Mouse (Mus musculus) heart, embryonic 10.5 days (tissue): Measurements from ENCODE around the gene Col23a1. TPM values are rescaled to one million over a fixed set of nuclear protein-coding genes. Genes with fewer than 3 reads are reported as not detected.
"Not testable (repeated sequence)": the region's sequence is repeated elsewhere in the genome, so short reads cannot be mapped to it uniquely, and the experiment has no call there.

Source experiments
- DNase-seq: peaks from one replicate; pipeline ENCODE4 v3.0.0-alpha.2; 2017; ENCODE audit warnings: low spot score
- H3K27ac ChIP-seq: fragments of 300-500 bp; sonication (generic); 2 replicates; pipeline ENCODE4 v1.5.1; 2016; ENCODE audit warnings: mild to moderate bottlenecking
- H3K27me3 ChIP-seq: fragments of 300-500 bp; sonication (generic); 2 replicates; pipeline ENCODE4 v1.6.1; 2016; ENCODE audit warnings: mild to moderate bottlenecking; ENCODE audit not compliant: poor library complexity, insufficient read depth, severe bottlenecking
- H3K36me3 ChIP-seq: fragments of 300-500 bp; sonication (generic); 2 replicates; pipeline ENCODE4 v1.6.1; 2016; ENCODE audit warnings: mild to moderate bottlenecking, moderate library complexity
- H3K4me1 ChIP-seq: fragments of 300-500 bp; sonication (generic); 2 replicates; pipeline ENCODE4 v1.6.1; 2016; ENCODE audit warnings: mild to moderate bottlenecking
- H3K4me3 ChIP-seq: fragments of 300-500 bp; sonication (generic); 2 replicates; pipeline ENCODE4 v1.5.1; 2016; ENCODE audit warnings: mild to moderate bottlenecking, moderate library complexity
- H3K9me3 ChIP-seq: fragments of 300-500 bp; sonication (generic); 2 replicates; pipeline ENCODE4 v1.6.1; 2016; ENCODE audit warnings: mild to moderate bottlenecking, moderate library complexity
- WGBS: fragments of 180-500 bp; shearing (Covaris S2); methylation state at CpG from one replicate; pipeline ENCODE4 v1.1.7; 2016; 5-methylcytosine and 5-hydroxymethylcytosine counted together
- polyA plus RNA-seq: library from polyadenylated mRNA; unstranded; fragments of >200 nt; fragmentation: Nextera tagmentation; extraction: Ambion mirVana; gene quantifications from 2 replicates; pipeline ENCODE4 v1.2.1, GENCODE M21; 2016

Col23a1 gene
- polyA plus RNA-seq, 1 experiment from 2014 or later = 10.2 TPM

DNA sequence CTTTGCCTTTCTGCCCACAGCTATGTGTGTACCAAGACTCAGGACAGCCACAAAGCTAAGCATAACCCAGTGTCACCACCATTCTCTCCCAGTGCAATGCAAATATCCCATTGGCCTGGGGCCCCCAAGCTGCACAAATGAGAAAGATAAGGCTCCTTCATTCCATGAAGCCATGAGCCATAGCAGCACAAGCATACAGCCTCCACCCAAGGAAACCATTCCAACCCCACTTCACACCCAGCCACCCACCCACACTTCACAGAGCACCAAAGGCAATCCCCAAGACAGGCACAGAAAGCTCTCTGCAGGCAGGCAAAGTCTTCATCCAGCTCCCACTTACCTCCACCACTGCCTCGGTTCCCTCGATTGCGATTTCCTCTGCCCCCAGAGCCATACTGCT is 312.5 kb downstream of the Col23a1 start:
- Histone ChIP-seq H3K27ac (no peak overlapping the region), H3K4me3 (peak overlapping the region; percentile 9; the same call in 1 of the 2 replicates), H3K9me3 (no peaks in the 10 kb centered on the region), H3K27me3 (no peaks in the 10 kb centered on the region), H3K4me1 (peaks cover 27% of the 10 kb centered on the region), H3K36me3 (peaks cover 83% of the 10 kb centered on the region)
- 93% methylated on average over 3 of the region's 3 CpGs for WGBS
- no peak for DNase-seq

DNA sequence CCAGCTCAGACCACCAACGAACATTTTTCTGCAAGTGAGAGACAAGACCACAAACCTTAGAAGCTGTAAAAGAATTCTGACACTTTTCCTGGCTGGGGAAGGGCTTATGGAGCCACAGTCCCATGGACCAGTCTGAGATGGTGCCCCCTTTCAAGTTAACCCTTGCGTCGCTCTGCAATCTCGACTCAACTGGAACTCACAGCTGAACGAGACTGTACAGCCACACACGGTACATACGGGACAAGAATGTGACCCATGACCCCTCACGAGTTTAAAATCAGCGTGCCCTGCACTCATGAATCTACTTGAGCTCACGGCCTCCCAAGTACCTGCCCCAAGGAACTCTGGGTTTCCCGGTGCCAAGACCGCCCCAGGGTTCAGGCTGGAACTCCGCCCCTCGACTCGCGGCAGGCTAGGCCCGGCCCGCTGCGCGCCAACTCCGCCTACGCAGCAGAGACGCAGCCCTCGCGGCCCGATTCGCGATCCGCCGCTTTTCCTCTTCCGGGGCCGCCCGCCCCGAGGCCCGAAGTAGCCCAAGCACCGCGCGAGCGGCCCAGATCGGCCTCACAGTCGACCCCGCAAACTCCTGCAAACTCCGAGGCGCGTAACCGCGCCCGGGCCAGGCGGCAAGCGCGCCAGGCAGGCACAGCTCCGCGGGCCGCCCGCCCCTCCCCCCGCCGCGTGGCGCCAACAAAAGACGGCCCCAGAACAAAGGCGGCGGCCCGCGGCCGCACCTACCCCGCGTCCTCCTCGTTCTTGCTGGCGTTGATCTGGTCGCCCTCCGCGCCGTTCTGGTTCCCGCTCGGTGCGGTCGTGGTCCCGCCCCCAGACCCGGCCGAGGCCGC is 316.1 kb downstream of the Col23a1 start:
- Histone ChIP-seq H3K36me3 (peaks cover 47% of the 10 kb centered on the region), H3K4me1 (peaks cover 29% of the 10 kb centered on the region), H3K9me3 (no peaks in the 10 kb centered on the region), H3K4me3 (peak overlapping the region; percentile 99), H3K27me3 (no peaks in the 10 kb centered on the region), H3K27ac (peak overlapping the region; percentile 100)
- DNase-seq = peak; percentile 93
- WGBS = under 1% methylated on average over 80 of the region's 81 CpGs

DNA sequence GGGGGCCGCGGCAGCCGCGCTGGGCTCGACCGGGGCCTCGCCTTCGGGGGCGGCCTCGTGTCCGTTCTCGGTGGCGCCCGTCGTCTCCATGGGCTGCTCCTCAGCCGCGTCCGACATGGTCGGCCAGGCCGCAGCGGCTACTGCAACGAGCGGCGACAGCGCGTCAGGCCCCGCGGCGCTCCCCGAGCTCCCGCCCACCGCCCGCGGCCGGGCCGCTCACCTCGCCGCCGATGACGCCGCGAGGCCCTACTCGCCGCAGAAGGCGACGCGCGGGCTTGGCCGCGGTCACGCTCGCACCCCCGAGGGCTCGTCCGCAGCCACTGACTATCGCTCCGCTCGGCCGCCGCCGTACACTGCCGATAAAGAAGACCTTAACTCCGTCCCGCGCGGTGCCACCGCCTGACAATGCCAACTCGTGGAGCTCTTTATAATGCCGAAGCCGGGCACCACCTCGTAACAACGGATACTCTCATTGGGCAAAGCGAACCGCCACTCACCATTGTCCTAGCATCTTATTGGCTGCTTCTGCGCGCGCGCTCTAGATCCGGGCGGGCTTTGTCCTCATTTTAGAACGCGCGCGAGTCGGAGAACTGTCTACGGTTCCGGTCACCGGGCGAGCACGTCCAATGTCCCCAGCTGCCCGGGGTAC is 316.9 kb downstream of the Col23a1 start, which contains the start of gene Hnrnpab:
Hnrnpab (minus strand) TSS at position 401 of the 649 bp plus-strand sequence.
- under 1% methylated on average over 87 of the region's 91 CpGs for WGBS
- Histone ChIP-seq H3K27ac (peak within 1 kb of the TSS; percentile 100), H3K9me3 (no peaks in the 10 kb centered on the region), H3K27me3 (no peaks in the 10 kb centered on the region), H3K4me1 (peaks cover 29% of the 10 kb centered on the region), H3K4me3 (peak within 1 kb of the TSS; percentile 99), H3K36me3 (peaks cover 40% of the 10 kb centered on the region)
- DNase-seq = peak; percentile 98

DNA sequence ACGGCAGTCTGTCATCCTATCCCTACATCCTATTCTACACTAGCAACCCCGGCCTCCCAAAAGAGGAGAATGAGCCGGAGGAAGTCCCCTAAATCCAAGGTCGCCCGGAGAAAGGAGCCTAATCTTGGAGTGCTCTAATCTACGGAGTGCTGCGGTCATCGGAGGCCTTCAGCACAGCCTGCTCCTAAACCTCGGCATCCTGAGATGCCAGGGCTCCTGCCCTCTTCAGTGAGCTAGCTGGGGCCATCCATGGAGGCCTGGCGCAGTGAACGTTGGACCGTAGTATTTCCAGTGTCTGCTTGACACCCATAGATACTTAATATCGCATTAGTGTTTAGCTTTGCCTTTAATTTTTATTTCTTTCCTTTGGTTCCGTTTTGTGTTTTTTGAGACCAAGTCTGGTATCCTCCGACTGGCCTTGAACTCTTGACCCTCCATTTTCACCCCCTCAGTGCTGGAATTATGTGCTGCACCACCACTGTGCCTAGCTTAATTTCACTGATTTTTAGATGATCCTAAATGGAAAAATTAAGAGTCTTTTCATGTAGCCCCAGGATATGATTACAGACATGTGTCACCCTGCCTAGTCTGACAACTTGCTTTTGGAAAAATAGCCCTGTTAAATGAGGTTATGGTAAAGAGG is 317.5 kb downstream of the Col23a1 start:
- Histone ChIP-seq H3K9me3 (no peaks in the 10 kb centered on the region), H3K36me3 (peaks cover 33% of the 10 kb centered on the region), H3K4me3 (peak overlapping the region; percentile 99), H3K4me1 (peaks cover 22% of the 10 kb centered on the region), H3K27ac (peak overlapping the region; percentile 100), H3K27me3 (no peaks in the 10 kb centered on the region)
- no peak for DNase-seq
- 12% methylated on average over 15 of the region's 15 CpGs for WGBS

DNA sequence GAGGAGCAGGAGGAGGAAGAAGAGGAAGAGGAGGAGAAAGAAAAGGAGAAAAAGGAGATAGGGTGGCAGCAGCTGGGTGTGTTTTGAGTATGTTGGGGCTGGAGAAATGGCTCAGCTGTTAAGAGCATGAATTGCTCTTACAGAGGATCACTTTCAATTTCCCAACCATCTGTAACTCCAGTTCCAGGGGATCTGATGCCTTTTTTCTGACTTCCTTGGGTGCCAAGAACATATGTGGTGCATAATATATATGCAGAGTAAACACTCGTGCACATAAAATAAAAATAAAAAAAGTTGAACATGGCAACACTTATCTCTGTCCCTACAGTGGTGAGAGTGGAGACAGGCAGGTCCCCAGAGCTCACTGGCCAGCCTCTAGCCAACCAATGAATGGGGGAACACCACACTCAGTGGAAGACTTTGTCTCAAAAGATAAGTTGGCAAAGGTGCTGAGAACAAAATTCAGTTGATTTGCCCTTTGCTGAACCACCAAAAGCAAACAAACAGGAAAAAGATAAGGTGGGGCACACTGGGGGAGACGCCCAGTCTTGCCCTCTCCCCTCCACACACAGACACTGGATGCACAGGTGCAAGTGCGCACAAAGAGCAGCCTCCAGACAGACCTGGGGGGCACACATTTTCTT is 319.7 kb downstream of the Col23a1 start:
- no peak overlapping the region for H3K27ac ChIP-seq
- H3K4me1 ChIP-seq = peaks cover 14% of the 10 kb centered on the region
- no peaks in the 10 kb centered on the region for H3K27me3 ChIP-seq
- no peaks in the 10 kb centered on the region for H3K9me3 ChIP-seq
- H3K36me3 ChIP-seq = peaks cover 12% of the 10 kb centered on the region
- WGBS = 65% methylated on average over 3 of the region's 3 CpGs
- DNase-seq = no peak
- H3K4me3 ChIP-seq = no peak overlapping the region

DNA sequence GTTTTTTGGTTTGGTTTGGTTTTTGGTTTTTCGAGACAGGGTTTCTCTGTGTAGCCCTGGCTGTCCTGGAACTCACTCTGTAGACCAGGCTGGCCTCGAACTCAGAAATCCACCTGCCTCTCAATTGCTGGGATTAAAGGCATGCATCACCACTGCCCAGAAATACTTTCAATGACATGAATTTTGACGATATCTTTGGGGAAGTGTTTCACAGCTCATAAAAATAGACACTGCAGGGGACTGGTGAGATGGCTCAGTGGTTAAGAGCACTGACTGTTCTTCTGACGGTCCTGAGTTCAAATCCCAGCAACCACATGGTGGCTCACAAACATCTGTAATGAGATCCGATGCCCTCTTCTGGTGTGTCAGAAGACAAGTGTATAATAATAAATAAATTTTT is 320.2 kb downstream of the Col23a1 start:
- not testable (repeated sequence) for DNase-seq, H3K36me3 ChIP-seq, H3K9me3 ChIP-seq, H3K27ac ChIP-seq, H3K4me3 ChIP-seq, H3K4me1 ChIP-seq, H3K27me3 ChIP-seq
- 84% methylated on average over 5 of the region's 5 CpGs for WGBS

DNA sequence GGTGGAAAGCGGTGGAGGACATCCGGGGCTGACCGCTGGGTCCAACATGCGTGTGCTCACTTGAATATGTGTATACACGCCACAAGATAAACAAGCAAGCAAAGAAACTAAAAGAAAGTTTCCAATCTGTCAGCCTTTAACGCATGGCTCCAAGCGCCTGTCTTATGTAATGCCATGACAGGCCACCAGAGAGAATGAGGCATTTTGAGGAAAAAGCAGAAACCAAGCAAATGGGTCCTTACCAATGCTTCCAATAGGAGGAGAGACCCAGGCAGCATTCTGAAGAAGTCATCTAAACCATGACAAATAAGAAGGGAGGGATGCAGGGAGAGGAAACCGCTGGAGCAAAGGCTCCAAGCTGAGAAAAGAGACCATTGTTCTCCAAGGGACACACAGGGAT is 324.5 kb downstream of the Col23a1 start:
- peaks cover 13% of the 10 kb centered on the region for H3K4me1 ChIP-seq
- no peaks in the 10 kb centered on the region for H3K27me3 ChIP-seq
- H3K36me3 ChIP-seq = no peaks in the 10 kb centered on the region
- H3K9me3 ChIP-seq = no peaks in the 10 kb centered on the region
- no peak for DNase-seq
- 75% methylated on average over 8 of the region's 8 CpGs for WGBS
- no peak overlapping the region for H3K27ac ChIP-seq
- no peak overlapping the region for H3K4me3 ChIP-seq

DNA sequence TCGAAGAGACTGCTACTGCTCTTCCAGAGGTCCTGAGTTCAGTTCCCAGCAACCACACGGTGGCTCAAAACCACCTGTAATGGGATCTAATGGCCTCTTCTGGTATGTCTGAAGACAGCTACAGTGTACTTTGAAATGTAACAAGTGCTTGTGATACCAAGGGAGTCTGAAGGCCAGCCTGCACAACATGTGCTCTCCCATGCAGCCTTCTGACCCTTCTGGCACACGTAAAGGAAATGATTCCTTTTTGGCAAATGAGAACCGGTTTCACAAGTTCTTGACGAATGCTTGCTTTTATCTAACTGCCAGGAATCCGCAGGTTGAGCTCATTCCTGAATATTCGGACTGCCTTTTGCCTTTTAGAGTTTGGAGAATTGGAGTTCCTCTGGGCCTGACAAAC is 325.4 kb downstream of the Col23a1 start:
- Histone ChIP-seq H3K4me1 (peaks cover 13% of the 10 kb centered on the region), H3K9me3 (no peaks in the 10 kb centered on the region), H3K36me3 (no peaks in the 10 kb centered on the region), H3K4me3 (peak overlapping the region; percentile 54), H3K27me3 (no peaks in the 10 kb centered on the region), H3K27ac (peak overlapping the region; percentile 88)
- WGBS = 39% methylated on average over 7 of the region's 7 CpGs
- DNase-seq = no peak

DNA sequence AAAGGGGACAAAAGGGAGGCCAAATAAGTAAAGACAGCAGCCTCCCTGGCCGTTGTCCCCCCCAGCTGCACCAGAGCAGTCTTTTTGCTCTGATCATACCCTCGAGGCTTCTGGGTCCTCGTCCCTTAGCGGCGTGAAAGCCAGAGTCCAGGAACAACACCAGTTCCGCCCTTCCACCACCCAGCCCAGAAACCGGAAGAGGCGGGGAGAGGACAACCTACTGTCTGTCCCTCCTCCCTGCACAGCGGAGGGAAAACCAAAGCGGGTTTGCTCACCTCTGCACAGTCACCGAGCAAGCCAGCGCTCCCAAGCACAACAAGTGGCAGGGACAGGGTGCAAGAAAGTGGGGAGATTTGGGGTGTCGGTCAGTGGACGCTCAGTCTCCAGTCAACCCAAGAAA is 325.9 kb downstream of the Col23a1 start:
- no peaks in the 10 kb centered on the region for H3K27me3 ChIP-seq
- WGBS = 2% methylated on average over 14 of the region's 14 CpGs
- peak overlapping the region; percentile 88 for H3K27ac ChIP-seq
- H3K36me3 ChIP-seq = no peaks in the 10 kb centered on the region
- peak overlapping the region; percentile 54 for H3K4me3 ChIP-seq
- no peaks in the 10 kb centered on the region for H3K9me3 ChIP-seq
- DNase-seq = peak; percentile 94
- peaks cover 18% of the 10 kb centered on the region for H3K4me1 ChIP-seq

DNA sequence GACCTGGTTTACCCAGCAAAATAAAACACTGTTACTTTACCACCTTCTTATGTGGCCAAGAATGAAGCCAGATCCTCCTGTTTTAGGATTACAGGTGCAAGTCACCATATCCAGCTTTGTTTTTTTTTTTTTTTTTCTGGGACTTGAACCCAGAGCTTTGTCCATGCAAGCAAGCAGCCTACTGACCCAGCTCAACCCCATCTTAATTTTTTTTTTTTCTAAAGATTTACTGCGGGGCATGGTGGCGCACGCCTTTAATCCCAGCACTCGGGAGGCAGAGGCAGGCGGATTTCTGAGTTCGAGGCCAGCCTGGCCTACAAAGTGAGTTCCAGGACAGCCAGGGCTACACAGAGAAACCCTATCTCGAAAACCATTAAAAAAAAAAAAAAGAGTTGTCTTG is 326.4 kb downstream of the Col23a1 start:
- H3K9me3 ChIP-seq, H3K36me3 ChIP-seq, DNase-seq, H3K27me3 ChIP-seq: not testable (repeated sequence)
- Histone ChIP-seq H3K4me3 (peak overlapping the region; percentile 54), H3K27ac (peak overlapping the region; percentile 88), H3K4me1 (peaks cover 23% of the 10 kb centered on the region)
- WGBS = 90% methylated on average over 7 of the region's 7 CpGs

DNA sequence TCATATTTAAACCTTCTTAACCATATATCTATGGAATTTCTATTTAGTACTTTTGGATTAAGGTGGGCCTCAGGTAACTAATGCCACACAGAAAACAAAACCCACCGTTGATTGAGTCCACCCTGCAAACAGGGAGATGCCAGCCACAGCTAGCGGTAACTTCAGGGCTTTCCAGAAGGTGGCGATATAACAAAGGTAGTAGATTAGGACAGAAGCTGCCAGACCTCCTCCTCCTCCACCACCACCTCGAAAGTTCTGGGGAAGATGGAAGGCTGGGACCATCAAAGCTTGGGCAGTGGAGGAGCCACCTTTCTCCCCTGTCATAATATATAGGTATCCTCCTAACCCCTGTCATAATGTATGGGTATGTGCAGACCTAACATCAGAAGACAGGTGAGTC is 328.0 kb downstream of the Col23a1 start:
- 10% methylated on average over 4 of the region's 4 CpGs for WGBS
- Histone ChIP-seq H3K4me1 (peaks cover 30% of the 10 kb centered on the region), H3K27ac (no peak overlapping the region), H3K36me3 (peaks cover 15% of the 10 kb centered on the region), H3K9me3 (no peaks in the 10 kb centered on the region), H3K4me3 (no peak overlapping the region), H3K27me3 (no peaks in the 10 kb centered on the region)
- no peak for DNase-seq

DNA sequence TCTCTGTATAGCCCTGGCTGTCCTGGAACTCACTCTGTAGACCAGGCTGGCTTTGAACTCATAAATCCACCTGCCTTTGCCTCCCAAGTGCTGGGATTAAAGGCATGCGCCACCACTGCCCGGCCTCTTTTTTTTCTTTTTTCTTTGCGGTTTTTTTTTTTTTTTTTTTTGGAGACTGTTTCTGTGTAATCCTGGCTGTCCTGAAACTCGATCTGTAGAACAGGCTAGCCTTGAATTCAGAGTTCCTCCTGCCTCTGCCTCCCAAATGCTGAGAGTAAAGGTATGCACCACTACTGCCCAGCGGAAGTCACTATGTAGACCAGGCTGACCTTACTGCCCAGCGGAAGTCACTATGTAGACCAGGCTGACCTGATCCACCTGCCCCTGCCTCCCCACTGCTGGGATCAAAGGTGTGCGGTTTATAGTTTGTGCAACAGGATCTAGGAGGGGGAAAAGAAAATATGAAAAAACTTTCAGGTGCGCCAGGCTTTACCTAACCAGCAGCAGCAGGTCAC is 329.2 kb downstream of the Col23a1 start:
- H3K36me3 ChIP-seq = peaks cover 27% of the 10 kb centered on the region
- no peaks in the 10 kb centered on the region for H3K27me3 ChIP-seq
- WGBS = 44% methylated on average over 8 of the region's 8 CpGs
- H3K4me1 ChIP-seq = peaks cover 30% of the 10 kb centered on the region
- H3K4me3 ChIP-seq = peak overlapping the region; percentile 91
- DNase-seq = no peak
- H3K9me3 ChIP-seq = no peaks in the 10 kb centered on the region
- H3K27ac ChIP-seq = peak overlapping the region; percentile 89
